Mouse (Mus musculus) forebrain, embryonic 13.5 days (tissue): ENCODE results near the gene Dis3l2. TPM values are rescaled to one million over a fixed set of nuclear protein-coding genes. Genes with fewer than 3 reads are reported as not detected.

Source experiments
- ATAC-seq: fragments of 200-750 bp; cut with Nextera tagmentation; 2 replicates; pipeline ENCODE4 v1.8.0; 2017
- H3K27ac ChIP-seq: fragments of 300-500 bp; sonication (generic); 2 replicates; pipeline ENCODE4 v1.5.1; 2015; ENCODE audit warnings: inconsistent platforms, mild to moderate bottlenecking, moderate library complexity
- H3K27me3 ChIP-seq: fragments of 300-500 bp; sonication (generic); 2 replicates; pipeline ENCODE4 v1.6.1; 2015; ENCODE audit warnings: mild to moderate bottlenecking, inconsistent platforms
- H3K36me3 ChIP-seq: fragments of 300-500 bp; sonication (generic); 2 replicates; pipeline ENCODE4 v1.6.1; 2015; ENCODE audit warnings: mild to moderate bottlenecking, inconsistent platforms; ENCODE audit not compliant: poor library complexity, severe bottlenecking
- H3K4me1 ChIP-seq: fragments of 300-500 bp; sonication (generic); 2 replicates; pipeline ENCODE4 v1.6.1; 2015; ENCODE audit warnings: inconsistent platforms
- H3K4me2 ChIP-seq: fragments of 300-500 bp; sonication (generic); 2 replicates; pipeline ENCODE4 v1.6.1; 2015; ENCODE audit warnings: inconsistent platforms, mild to moderate bottlenecking, moderate library complexity
- H3K4me3 ChIP-seq: fragments of 300-500 bp; sonication (generic); 2 replicates; pipeline ENCODE4 v1.5.1; 2015; ENCODE audit warnings: mild to moderate bottlenecking, inconsistent platforms
- H3K9ac ChIP-seq: fragments of 300-500 bp; sonication (generic); 2 replicates; pipeline ENCODE4 v1.6.1; 2015; ENCODE audit warnings: mild to moderate bottlenecking, inconsistent platforms
- H3K9me3 ChIP-seq: fragments of 300-500 bp; sonication (generic); replicated peaks from 2 replicates; pipeline ENCODE4 v1.6.1; 2016; ENCODE audit warnings: inconsistent platforms
- WGBS: fragments of 180-500 bp; shearing (Covaris S2); methylation state at CpG from one replicate; pipeline ENCODE4 v1.1.7; 2015; 5-methylcytosine and 5-hydroxymethylcytosine counted together
- polyA plus RNA-seq: library from polyadenylated mRNA; unstranded; fragments of >200 nt; fragmentation: Nextera tagmentation; extraction: Ambion mirVana; gene quantifications from 2 replicates; pipeline ENCODE4 v1.2.1, GENCODE M21; 2015

Gene Dis3l2
- polyA plus RNA-seq = 35.8 and 39.2 TPM in 2 replicates

GRCm38 (mm10) chr1:86703300-86703964, at the start of gene Dis3l2:
Gene Dis3l2, plus strand, starts transcription at chr1:86703808.
- 3% methylated on average over 53 of the region's 54 CpGs for WGBS
- peak within 1 kb of the TSS; percentile 92 for H3K9ac ChIP-seq
- H3K4me2 ChIP-seq = peak within 1 kb of the TSS; percentile 74
- peaks cover 20% of the 10 kb centered on the region for H3K4me1 ChIP-seq
- H3K9me3 ChIP-seq = no peaks in the 10 kb centered on the region
- ATAC-seq = peak; percentile 97
- H3K27ac ChIP-seq = peak within 1 kb of the TSS; percentile 89
- H3K36me3 ChIP-seq = no peaks in the 10 kb centered on the region
- H3K27me3 ChIP-seq = no peaks in the 10 kb centered on the region
- peak within 1 kb of the TSS; percentile 90 for H3K4me3 ChIP-seq

DNA sequence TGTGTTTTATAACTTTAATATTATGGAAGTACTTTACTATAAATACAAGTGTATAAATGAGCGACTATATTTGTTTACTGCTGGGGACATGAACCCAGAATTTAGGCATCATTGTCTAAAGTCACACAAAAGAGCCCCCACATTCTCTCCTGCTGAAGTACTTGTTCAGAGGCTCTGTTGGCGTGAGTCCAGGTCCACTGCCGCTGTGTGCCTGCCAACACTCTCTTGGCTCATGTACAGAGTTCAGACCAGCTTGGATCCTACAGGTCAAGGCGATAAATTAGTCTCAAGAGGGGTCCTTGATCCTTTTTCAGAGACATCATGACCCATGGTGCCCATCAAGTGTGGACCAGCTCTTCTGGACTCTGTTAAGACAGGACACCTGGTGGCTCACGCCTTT, 46.5 kb upstream of the Dis3l2 start:
- 71% methylated on average over 5 of the region's 5 CpGs for WGBS
- Histone ChIP-seq H3K27me3 (no peaks in the 10 kb centered on the region), H3K9ac (no peak overlapping the region), H3K4me1 (no peaks in the 10 kb centered on the region), H3K9me3 (no peaks in the 10 kb centered on the region), H3K4me2 (no peak overlapping the region), H3K36me3 (no peaks in the 10 kb centered on the region), H3K27ac (no peak overlapping the region), H3K4me3 (no peak overlapping the region)
- no peak for ATAC-seq

GRCm38 (mm10) chr1:86665091-86665490, 38.5 kb upstream of the Dis3l2 start:
- 85% methylated on average over 2 of the region's 2 CpGs for WGBS
- no peak overlapping the region for H3K4me2 ChIP-seq
- ATAC-seq = no peak
- no peak overlapping the region for H3K9ac ChIP-seq
- H3K4me3 ChIP-seq = no peak overlapping the region
- H3K27ac ChIP-seq = no peak overlapping the region
- H3K27me3 ChIP-seq = peaks cover 20% of the 10 kb centered on the region
- no peaks in the 10 kb centered on the region for H3K9me3 ChIP-seq
- no peaks in the 10 kb centered on the region for H3K36me3 ChIP-seq
- H3K4me1 ChIP-seq = 0 out of 2 replicates have a peak, but pooled peaks cover 5% of the 10 kb centered on the region

DNA sequence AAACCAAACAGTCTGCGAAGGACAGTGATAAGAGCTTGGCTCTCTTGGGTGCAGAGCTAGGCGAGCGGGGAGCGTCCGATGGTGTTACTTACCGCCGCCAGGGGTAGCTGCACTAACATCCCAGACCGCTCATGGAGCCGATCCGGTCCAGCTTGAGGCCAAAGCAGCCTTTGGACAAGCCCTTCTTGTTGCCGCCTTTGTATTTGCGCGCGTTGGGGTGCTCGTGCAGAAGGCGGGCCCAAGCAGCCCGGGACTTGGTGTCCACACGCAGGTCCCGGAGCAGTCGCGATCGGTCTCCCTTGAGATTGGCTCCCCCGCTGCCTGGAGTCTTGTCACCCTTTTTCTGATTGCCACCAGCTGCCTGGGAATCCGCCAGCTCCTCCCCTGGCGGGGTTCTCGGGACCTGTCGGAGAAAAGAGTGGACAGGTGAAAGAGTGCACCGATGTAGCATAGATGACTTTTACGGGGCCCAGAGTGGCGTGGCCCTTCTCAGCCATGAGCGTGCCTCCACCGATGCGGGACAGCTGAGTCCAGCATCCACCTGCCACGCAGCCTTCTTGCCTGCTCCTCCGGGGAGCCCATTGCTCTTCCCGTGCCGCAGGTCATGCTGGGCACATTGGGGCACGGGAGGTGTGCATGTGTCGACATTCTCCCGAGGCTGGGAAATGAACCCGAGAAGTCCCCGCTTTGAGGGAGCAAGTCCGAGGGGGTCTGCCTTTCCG, 33.9 kb upstream of the Dis3l2 start:
- H3K4me3 ChIP-seq = peak overlapping the region; percentile 61
- H3K4me2 ChIP-seq = peak overlapping the region; percentile 98
- under 1% methylated on average over 44 of the region's 44 CpGs for WGBS
- no peaks in the 10 kb centered on the region for H3K36me3 ChIP-seq
- peak; percentile 61 for ATAC-seq
- H3K9ac ChIP-seq = peak overlapping the region; percentile 74
- no peaks in the 10 kb centered on the region for H3K9me3 ChIP-seq
- H3K4me1 ChIP-seq = peaks cover 14% of the 10 kb centered on the region
- H3K27me3 ChIP-seq = peaks cover 38% of the 10 kb centered on the region
- no peak overlapping the region for H3K27ac ChIP-seq

- H3K4me2 ChIP-seq = peak within 1 kb of the TSS; percentile 98
- peak; percentile 95 for ATAC-seq
- H3K9me3 ChIP-seq = no peaks in the 10 kb centered on the region
- no peaks in the 10 kb centered on the region for H3K36me3 ChIP-seq
- peak within 1 kb of the TSS; percentile 74 for H3K9ac ChIP-seq
- H3K4me1 ChIP-seq = peaks cover 16% of the 10 kb centered on the region
- WGBS = 4% methylated on average over 49 of the region's 59 CpGs
- peak within 1 kb of the TSS; percentile 61 for H3K4me3 ChIP-seq
- no peak within 1 kb of the TSS for H3K27ac ChIP-seq
- peaks cover 38% of the 10 kb centered on the region for H3K27me3 ChIP-seq
Observed at GRCm38 (mm10) chr1:86670279-86671038, 33.1 kb upstream of the Dis3l2 start, which contains the start of gene Nppc. Gene Nppc, minus strand, starts transcription at chr1:86670571.

- 63% methylated on average over 9 of the region's 9 CpGs for WGBS
- Histone ChIP-seq H3K27ac (no peak overlapping the region), H3K4me3 (no peak overlapping the region)
Observed at GRCm38 (mm10) chr1:86674385-86674784, 29.2 kb upstream of the Dis3l2 start.

GRCm38 (mm10) chr1:86675126-86675525, 28.5 kb upstream of the Dis3l2 start:
- WGBS = 85% methylated on average over 12 of the region's 12 CpGs
- H3K36me3 ChIP-seq = no peaks in the 10 kb centered on the region
- ATAC-seq = no peak
- no peak overlapping the region for H3K4me3 ChIP-seq
- H3K4me2 ChIP-seq = no peak overlapping the region
- peaks cover 11% of the 10 kb centered on the region for H3K4me1 ChIP-seq
- peaks cover 18% of the 10 kb centered on the region for H3K27me3 ChIP-seq
- H3K27ac ChIP-seq = no peak overlapping the region
- H3K9me3 ChIP-seq = no peaks in the 10 kb centered on the region
- H3K9ac ChIP-seq = no peak overlapping the region

More at GRCm38 (mm10) chr1:86674385-86674784, 29.2 kb upstream of the Dis3l2 start:
- no peak overlapping the region for H3K4me2 ChIP-seq
- H3K4me1 ChIP-seq = peaks cover 16% of the 10 kb centered on the region
- peaks cover 18% of the 10 kb centered on the region for H3K27me3 ChIP-seq
- H3K9me3 ChIP-seq = no peaks in the 10 kb centered on the region
- H3K36me3 ChIP-seq = no peaks in the 10 kb centered on the region
- ATAC-seq = no peak
- H3K9ac ChIP-seq = no peak overlapping the region

DNA sequence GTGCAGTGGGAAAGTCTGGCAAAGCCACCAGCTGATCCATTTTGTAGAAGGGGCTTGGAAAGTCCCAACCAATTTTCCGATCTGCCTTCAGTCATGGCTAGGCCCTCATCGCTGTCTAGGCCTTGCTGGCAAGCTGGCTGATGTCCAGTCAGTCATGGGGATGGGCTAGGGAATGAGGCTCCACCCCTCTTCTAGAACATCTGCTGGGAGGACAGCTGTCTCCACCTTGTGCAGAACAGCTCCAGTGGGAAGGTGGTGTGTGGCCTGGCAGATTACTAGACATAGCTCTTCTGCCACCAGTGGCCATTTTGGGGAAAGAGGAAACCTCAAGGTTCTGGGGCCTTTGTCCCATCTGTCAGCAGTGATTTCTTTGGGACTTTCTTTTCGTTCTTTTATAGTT, 26.0 kb upstream of the Dis3l2 start:
- WGBS = 89% methylated on average over 3 of the region's 3 CpGs

GRCm38 (mm10) chr1:86678667-86679066, 24.9 kb upstream of the Dis3l2 start:
- Histone ChIP-seq H3K4me2 (no peak overlapping the region), H3K36me3 (no peaks in the 10 kb centered on the region)
- 85% methylated on average over 10 of the region's 10 CpGs for WGBS

More for the DNA sequence above, 26.0 kb upstream of the Dis3l2 start:
- Histone ChIP-seq H3K36me3 (no peaks in the 10 kb centered on the region), H3K4me3 (no peak overlapping the region), H3K4me2 (no peak overlapping the region), H3K9ac (no peak overlapping the region), H3K27ac (no peak overlapping the region), H3K9me3 (no peaks in the 10 kb centered on the region), H3K27me3 (0 out of 2 replicates have a peak, but pooled peaks cover 3% of the 10 kb centered on the region), H3K4me1 (peaks cover 9% of the 10 kb centered on the region)
- ATAC-seq = no peak

DNA sequence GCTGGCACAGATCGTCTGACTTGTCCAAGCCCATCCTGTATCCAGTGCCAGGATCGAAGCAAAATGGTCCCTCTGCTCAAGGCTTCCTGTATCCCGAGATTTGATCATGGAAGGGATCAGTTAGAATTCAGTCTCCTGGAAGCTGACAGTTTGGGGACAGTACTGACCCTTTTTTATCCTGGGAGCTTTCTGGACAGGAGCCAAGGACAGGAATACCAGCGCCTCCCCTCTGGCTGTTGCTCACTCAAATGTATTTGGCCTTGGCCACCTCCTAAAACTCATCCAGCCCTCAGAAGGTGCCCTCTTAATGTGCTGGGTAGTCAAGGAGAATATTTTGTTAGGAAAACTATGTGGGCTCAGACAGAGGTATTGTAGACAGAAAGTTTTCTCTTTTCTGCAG, 16.4 kb upstream of the Dis3l2 start:
- WGBS = 84% methylated on average over 4 of the region's 4 CpGs
- no peak for ATAC-seq
- H3K27ac ChIP-seq = no peak overlapping the region
- H3K9me3 ChIP-seq = no peaks in the 10 kb centered on the region
- H3K9ac ChIP-seq = no peak overlapping the region
- H3K36me3 ChIP-seq = no peaks in the 10 kb centered on the region
- H3K4me1 ChIP-seq = no peaks in the 10 kb centered on the region
- H3K27me3 ChIP-seq = no peaks in the 10 kb centered on the region
- no peak overlapping the region for H3K4me2 ChIP-seq
- H3K4me3 ChIP-seq = no peak overlapping the region

More at GRCm38 (mm10) chr1:86678667-86679066, 24.9 kb upstream of the Dis3l2 start:
- no peak for ATAC-seq
- H3K4me1 ChIP-seq = peaks cover 9% of the 10 kb centered on the region
- no peak overlapping the region for H3K9ac ChIP-seq
- no peaks in the 10 kb centered on the region for H3K27me3 ChIP-seq
- no peak overlapping the region for H3K27ac ChIP-seq
- H3K4me3 ChIP-seq = no peak overlapping the region
- no peaks in the 10 kb centered on the region for H3K9me3 ChIP-seq

DNA sequence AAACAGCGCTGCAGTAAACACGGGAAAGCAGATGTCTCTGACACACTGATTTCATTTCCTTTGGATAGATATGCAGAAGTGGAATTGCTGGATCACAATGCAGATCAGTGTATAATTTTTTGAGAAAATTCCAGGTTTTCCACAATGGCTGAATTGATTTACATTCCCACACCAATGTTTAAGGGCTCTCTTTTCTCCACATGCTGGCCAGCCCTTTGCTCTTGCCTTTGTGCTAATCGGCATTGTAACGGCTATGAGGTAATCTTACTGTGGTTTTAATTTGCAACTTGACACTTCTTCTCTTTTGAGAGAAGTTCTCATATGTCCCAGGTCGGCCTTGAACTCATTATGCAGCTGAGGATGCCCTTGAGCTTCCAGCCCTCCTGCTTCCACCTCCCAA, 12.6 kb upstream of the Dis3l2 start:
- H3K27ac ChIP-seq = no peak overlapping the region
- no peak for ATAC-seq
- H3K36me3 ChIP-seq = no peaks in the 10 kb centered on the region
- H3K9ac ChIP-seq = no peak overlapping the region
- no peaks in the 10 kb centered on the region for H3K9me3 ChIP-seq
- no peaks in the 10 kb centered on the region for H3K4me1 ChIP-seq
- 54% methylated on average over 5 of the region's 5 CpGs for WGBS
- H3K4me3 ChIP-seq = no peak overlapping the region
- H3K27me3 ChIP-seq = no peaks in the 10 kb centered on the region
- no peak overlapping the region for H3K4me2 ChIP-seq

DNA sequence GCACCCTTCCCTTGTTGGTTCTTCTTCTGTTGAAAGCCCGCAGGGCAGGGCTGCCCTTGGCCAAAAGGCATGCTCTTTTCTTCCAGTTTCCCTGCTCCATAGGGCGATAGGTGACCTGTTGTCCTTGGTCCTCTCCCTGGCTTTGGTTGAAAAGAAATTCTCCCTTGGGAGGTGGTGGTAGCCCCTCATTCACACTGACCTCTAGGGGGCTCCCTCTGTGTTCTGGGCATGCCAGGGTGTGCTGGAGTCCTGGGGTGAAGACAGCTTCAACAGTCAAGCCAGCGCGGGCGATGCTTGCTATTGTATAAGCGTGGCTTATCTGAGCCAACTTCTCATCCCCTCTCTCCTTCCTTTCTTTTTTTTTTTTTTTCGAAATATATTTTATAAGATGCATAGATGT, 6.7 kb upstream of the Dis3l2 start:
- WGBS = 42% methylated on average over 7 of the region's 7 CpGs
- no peak overlapping the region for H3K27ac ChIP-seq
- ATAC-seq = no peak
- H3K4me1 ChIP-seq = no peaks in the 10 kb centered on the region
- H3K36me3 ChIP-seq = no peaks in the 10 kb centered on the region
- H3K4me3 ChIP-seq = no peak overlapping the region
- H3K9ac ChIP-seq = no peak overlapping the region
- H3K9me3 ChIP-seq = no peaks in the 10 kb centered on the region
- no peaks in the 10 kb centered on the region for H3K27me3 ChIP-seq
- H3K4me2 ChIP-seq = no peak overlapping the region
